Mouse (Mus musculus) cerebellum, adult 11-12 months (tissue): ENCODE results near the gene Inhbb.

ENCODE experiments used
- DNase-seq: peaks from one replicate; pipeline ENCODE4 v3.0.0; 2022

The Inhbb gene

DNA sequence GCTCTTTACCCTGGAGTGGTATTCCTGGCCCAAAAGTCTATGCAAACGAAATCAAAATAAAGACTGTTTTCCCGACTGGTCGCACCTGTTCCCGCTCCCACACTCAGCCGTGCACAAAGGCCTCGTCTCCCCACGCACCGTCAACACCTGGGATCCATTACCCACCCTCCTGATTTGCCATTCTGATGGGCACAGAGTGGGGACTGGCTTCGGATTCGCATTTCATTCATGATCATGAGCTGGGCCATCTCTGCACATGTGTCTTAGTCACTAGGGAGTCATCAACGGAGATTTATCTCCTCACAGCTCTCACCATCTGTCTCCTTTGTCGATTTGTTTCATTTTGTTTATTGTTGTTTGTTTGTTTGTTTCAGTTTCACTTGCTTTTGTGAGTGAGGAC, 54.5 kb downstream of the Inhbb start:
- no peak for DNase-seq

DNA sequence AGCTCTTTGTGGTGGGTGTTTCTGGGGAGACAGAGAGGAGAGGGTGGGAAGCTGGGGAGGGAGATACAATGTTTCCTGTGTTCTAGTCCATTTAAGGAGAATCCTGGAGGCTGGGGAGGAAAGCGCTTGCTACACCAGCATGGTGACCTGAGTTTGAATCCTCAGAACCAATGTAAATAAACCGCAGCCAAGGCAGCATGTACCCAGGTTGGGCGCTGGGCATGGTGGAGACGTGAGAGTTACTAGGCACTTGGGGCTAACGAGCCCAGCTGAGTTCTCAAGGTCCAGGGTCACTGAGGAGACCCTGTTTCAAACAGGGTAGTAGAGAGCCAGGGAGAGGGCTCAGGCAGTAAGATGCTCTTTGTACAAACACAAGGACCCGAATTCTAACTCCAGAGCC, 55.7 kb downstream of the Inhbb start:
- no peak for DNase-seq
